Mouse (Mus musculus): ENCODE results near the gene Ldlr.
"Not testable (repeated sequence)": the region's sequence is repeated elsewhere in the genome, so short reads cannot be mapped to it uniquely, and the experiment has no call there.

Ldlr gene

GRCm38 (mm10) chr9:21723377-21724146, at the start of gene Ldlr:
TSS of gene Ldlr (plus strand) at chr9:21723483.
- DNase-seq (ENCODE audit: low spot score), result peak; percentile 83

GRCm38 (mm10) chr9:21677706-21678105, 45.6 kb upstream of the Ldlr start:
- DNase-seq (ENCODE audit: low spot score), result no peak

- no peak for DNase-seq (ENCODE audit: low spot score)
These were observed 42.8 kb upstream of the Ldlr start for GRCm38 (mm10) chr9:21680448-21680847.

- DNase-seq (ENCODE audit: low spot score), result no peak
These were observed 40.5 kb upstream of the Ldlr start for GRCm38 (mm10) chr9:21682827-21683226.

GRCm38 (mm10) chr9:21683897-21684296, 39.4 kb upstream of the Ldlr start:
- no peak for DNase-seq (ENCODE audit: low spot score)

GRCm38 (mm10) chr9:21688554-21688953, 34.7 kb upstream of the Ldlr start:
- no peak for DNase-seq (ENCODE audit: low spot score)

GRCm38 (mm10) chr9:21690031-21690430, 33.3 kb upstream of the Ldlr start:
- DNase-seq (ENCODE audit: low spot score), result no peak

- peak; percentile 33 for DNase-seq (ENCODE audit: low spot score)
These were observed 31.4 kb upstream of the Ldlr start for GRCm38 (mm10) chr9:21691862-21692261.

GRCm38 (mm10) chr9:21692491-21692890, 30.8 kb upstream of the Ldlr start:
- no peak for DNase-seq (ENCODE audit: low spot score)

GRCm38 (mm10) chr9:21694071-21694470, 29.2 kb upstream of the Ldlr start:
- no peak for DNase-seq (ENCODE audit: low spot score)

GRCm38 (mm10) chr9:21695229-21695792, 28.0 kb upstream of the Ldlr start:
- DNase-seq (ENCODE audit: low spot score), result no peak

GRCm38 (mm10) chr9:21697121-21697520, 26.2 kb upstream of the Ldlr start:
- no peak for DNase-seq (ENCODE audit: low spot score)

GRCm38 (mm10) chr9:21699280-21699679, 24.0 kb upstream of the Ldlr start:
- not testable (repeated sequence) for DNase-seq (ENCODE audit: low spot score)

- DNase-seq (ENCODE audit: low spot score), result no peak
These were observed 22.2 kb upstream of the Ldlr start for GRCm38 (mm10) chr9:21701091-21701490.

GRCm38 (mm10) chr9:21703494-21703893, 19.8 kb upstream of the Ldlr start:
- no peak for DNase-seq (ENCODE audit: low spot score)

- no peak for DNase-seq (ENCODE audit: low spot score)
These were observed 17.2 kb upstream of the Ldlr start for GRCm38 (mm10) chr9:21706085-21706484.

- no peak for DNase-seq (ENCODE audit: low spot score)
These were observed 16.6 kb upstream of the Ldlr start for GRCm38 (mm10) chr9:21706586-21707265.

- no peak for DNase-seq (ENCODE audit: low spot score)
These were observed 13.9 kb upstream of the Ldlr start for GRCm38 (mm10) chr9:21709340-21709739.

- DNase-seq (ENCODE audit: low spot score), result peak; percentile 29
These were observed 8.0 kb upstream of the Ldlr start for GRCm38 (mm10) chr9:21715298-21715697.

GRCm38 (mm10) chr9:21717015-21717414, 6.3 kb upstream of the Ldlr start:
- DNase-seq (ENCODE audit: low spot score), result no peak

GRCm38 (mm10) chr9:21721036-21721435, 2.2 kb upstream of the Ldlr start:
- DNase-seq (ENCODE audit: low spot score), result no peak

GRCm38 (mm10) chr9:21724147-21724536, 859 bp downstream of the Ldlr start:
- DNase-seq (ENCODE audit: low spot score), result peak; percentile 88

Measured in urinary bladder, postnatal 25 days (tissue).